Mouse (Mus musculus): ENCODE measurements around the gene Il1f8.
"Not testable (repeated sequence)": the region's sequence is repeated elsewhere in the genome, so short reads cannot be mapped to it uniquely, and the experiment has no call there.

The Il1f8 gene

GRCm38 (mm10) chr2:24152861-24153260, at the start of gene Il1f8:
TSS of gene Il1f8 (plus strand) at chr2:24153161.
- no peak for DNase-seq (ENCODE audit: low read depth, low spot score)

GRCm38 (mm10) chr2:24103619-24104289, 49.2 kb upstream of the Il1f8 start:
- no peak for DNase-seq (ENCODE audit: low read depth, low spot score)

- DNase-seq (ENCODE audit: low read depth, low spot score) = no peak
Measured at GRCm38 (mm10) chr2:24109085-24109484, 43.9 kb upstream of the Il1f8 start.

- DNase-seq (ENCODE audit: low read depth, low spot score) = no peak
Measured at GRCm38 (mm10) chr2:24134373-24134772, 18.6 kb upstream of the Il1f8 start.

- peak; percentile 9 for DNase-seq (ENCODE audit: low read depth, low spot score)
Measured at GRCm38 (mm10) chr2:24181683-24182331, 28.8 kb downstream of the Il1f8 start.

- not testable (repeated sequence) for DNase-seq (ENCODE audit: low read depth, low spot score)
Measured at GRCm38 (mm10) chr2:24182423-24183147, 29.6 kb downstream of the Il1f8 start.

- DNase-seq (ENCODE audit: low read depth, low spot score) = not testable (repeated sequence)
Measured at GRCm38 (mm10) chr2:24184092-24184491, 31.1 kb downstream of the Il1f8 start.

- DNase-seq (ENCODE audit: low read depth, low spot score) = no peak
Measured at GRCm38 (mm10) chr2:24186176-24186575, 33.2 kb downstream of the Il1f8 start, which contains the start of gene Il1f9. TSS of gene Il1f9 (plus strand) at chr2:24186476.

- DNase-seq (ENCODE audit: low read depth, low spot score) = no peak
Measured at GRCm38 (mm10) chr2:24187585-24187984, 34.6 kb downstream of the Il1f8 start.

GRCm38 (mm10) chr2:24188189-24188588, 35.2 kb downstream of the Il1f8 start:
- no peak for DNase-seq (ENCODE audit: low read depth, low spot score)

Data from retina, adult 2 months (tissue).